Mouse (Mus musculus): ENCODE data around the gene Tubb5. TPM values are rescaled to one million over a fixed set of nuclear protein-coding genes. Genes with fewer than 3 reads are reported as not detected.

Gene Tubb5
- polyA plus RNA-seq, 1 experiment = 1,430 TPM

DNA sequence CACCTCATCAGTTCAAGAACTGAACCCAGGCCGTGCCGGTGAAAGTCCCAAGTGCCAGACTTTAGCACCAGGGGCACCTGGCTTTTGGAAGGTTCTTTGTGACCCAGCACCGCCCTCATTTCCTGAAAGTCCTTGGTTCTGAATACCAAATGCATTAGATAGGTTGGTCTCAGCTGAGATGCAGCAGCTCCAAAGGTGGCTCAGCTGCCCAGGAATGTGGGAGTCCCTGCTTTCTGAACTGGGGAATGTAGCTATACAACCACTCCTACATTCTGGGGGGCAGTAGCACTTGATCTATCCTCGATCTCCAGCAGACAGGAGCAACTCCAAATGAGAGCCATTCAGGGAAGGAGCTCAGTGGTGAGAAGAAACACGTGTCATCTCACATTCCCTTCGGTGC, 25.4 kb downstream of the Tubb5 start:
- Histone ChIP-seq H3K4me3 (ENCODE audit: low read depth, low read length) (no peak overlapping the region), H3K27ac (ENCODE audit: insufficient read depth, low read length) (peak overlapping the region; percentile 22), H3K9me3 (replicated peaks; ENCODE audit: control insufficient read depth, insufficient read depth, low read length, poor library complexity, severe bottlenecking) (no peaks in the 10 kb centered on the region), H3K27me3 (ENCODE audit: control insufficient read depth, insufficient read depth, low read length, poor library complexity, severe bottlenecking) (no peaks in the 10 kb centered on the region), H3K36me3 (ENCODE audit: control insufficient read depth, insufficient read depth, low read length, poor library complexity, severe bottlenecking) (no peaks in the 10 kb centered on the region), H3K4me1 (ENCODE audit: control insufficient read depth, insufficient read depth, low read length) (peaks cover 14% of the 10 kb centered on the region), H3K9ac (ENCODE audit: low read depth, poor library complexity, severe bottlenecking) (no peak overlapping the region)
- TF ChIP-seq CTCF (IDR thresholded peaks at IDR 0.05; ENCODE audit: low read depth, low read length) (no peak), POLR2A (IDR thresholded peaks at IDR 0.05; ENCODE audit: insufficient read depth, low read length) (no peak), EP300 (IDR thresholded peaks at IDR 0.05; ENCODE audit: insufficient read depth, low read depth, low read length) (no peak)

DNA sequence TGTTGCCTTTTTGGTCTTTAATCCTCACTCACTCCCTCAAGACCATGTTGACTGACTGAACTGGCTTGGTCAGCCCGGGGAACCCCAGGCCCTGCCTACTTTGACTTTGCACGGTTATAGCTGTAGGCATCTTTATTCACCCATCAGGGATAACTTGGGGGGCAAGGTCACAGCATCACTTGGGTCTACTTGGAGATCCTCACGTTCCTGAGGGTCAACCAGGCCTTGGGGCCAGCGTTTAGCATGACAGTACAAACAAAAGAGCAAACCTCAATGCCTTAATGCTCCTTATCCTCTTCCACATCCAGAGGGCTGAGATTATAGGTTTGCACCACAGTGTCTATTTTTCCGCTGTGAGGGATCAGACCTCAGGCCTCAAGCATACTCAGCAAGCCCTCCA, 25.8 kb downstream of the Tubb5 start:
- Histone ChIP-seq H3K4me1 (ENCODE audit: control insufficient read depth, insufficient read depth, low read length) (peaks cover 14% of the 10 kb centered on the region), H3K9ac (ENCODE audit: low read depth, poor library complexity, severe bottlenecking) (no peak overlapping the region), H3K4me3 (ENCODE audit: low read depth, low read length) (no peak overlapping the region), H3K36me3 (ENCODE audit: control insufficient read depth, insufficient read depth, low read length, poor library complexity, severe bottlenecking) (no peaks in the 10 kb centered on the region), H3K27ac (ENCODE audit: insufficient read depth, low read length) (peak overlapping the region; percentile 22; the same call in 1 of the 2 replicates), H3K27me3 (ENCODE audit: control insufficient read depth, insufficient read depth, low read length, poor library complexity, severe bottlenecking) (no peaks in the 10 kb centered on the region), H3K9me3 (replicated peaks; ENCODE audit: control insufficient read depth, insufficient read depth, low read length, poor library complexity, severe bottlenecking) (no peaks in the 10 kb centered on the region)
- TF ChIP-seq CTCF (IDR thresholded peaks at IDR 0.05; ENCODE audit: low read depth, low read length) (no peak), POLR2A (IDR thresholded peaks at IDR 0.05; ENCODE audit: insufficient read depth, low read length) (no peak), EP300 (IDR thresholded peaks at IDR 0.05; ENCODE audit: insufficient read depth, low read depth, low read length) (peak; percentile 97)

DNA sequence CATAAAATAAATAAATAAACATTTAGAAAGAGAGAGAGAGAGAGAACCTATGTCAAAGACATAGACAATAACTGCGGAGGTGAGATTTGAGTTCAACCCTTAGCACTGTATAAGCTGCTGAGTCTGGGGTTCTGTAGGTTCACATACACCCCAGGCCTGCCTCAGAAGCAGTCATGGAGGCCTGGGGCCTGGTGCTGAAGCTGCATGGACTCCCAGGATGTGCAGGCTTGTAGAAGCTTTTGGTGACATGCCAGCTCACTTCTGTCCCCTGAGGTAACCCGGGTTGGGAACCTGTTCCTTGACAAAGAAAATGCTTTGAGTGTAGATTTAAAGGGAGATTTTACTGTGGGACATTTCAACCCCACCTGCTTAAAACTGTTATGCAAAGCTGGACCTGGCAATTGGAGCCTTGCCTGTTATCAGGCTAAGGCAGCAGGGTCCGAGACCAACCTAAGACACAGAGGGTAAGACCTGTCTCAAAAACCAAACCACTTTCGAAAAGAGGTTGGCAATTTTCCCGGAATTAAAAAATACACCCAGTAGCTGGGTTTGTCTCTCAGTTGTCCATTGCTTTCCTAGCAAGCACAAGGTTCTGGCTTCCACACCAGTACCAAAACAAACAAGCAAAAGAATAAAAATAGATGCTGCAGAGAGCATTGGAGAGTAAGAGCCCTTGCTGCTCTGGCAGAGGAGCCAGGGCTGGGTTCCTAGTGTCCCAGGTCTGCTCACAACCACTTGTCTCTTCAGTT, 27.0 kb downstream of the Tubb5 start:
- TF ChIP-seq CTCF (IDR thresholded peaks at IDR 0.05; ENCODE audit: low read depth, low read length) (no peak), EP300 (IDR thresholded peaks at IDR 0.05; ENCODE audit: insufficient read depth, low read depth, low read length) (no peak), POLR2A (IDR thresholded peaks at IDR 0.05; ENCODE audit: insufficient read depth, low read length) (no peak)
- 0 out of 2 replicates have a peak overlapping the region, but pooled peaks have one; percentile 9 for H3K27ac ChIP-seq (ENCODE audit: insufficient read depth, low read length)

DNA sequence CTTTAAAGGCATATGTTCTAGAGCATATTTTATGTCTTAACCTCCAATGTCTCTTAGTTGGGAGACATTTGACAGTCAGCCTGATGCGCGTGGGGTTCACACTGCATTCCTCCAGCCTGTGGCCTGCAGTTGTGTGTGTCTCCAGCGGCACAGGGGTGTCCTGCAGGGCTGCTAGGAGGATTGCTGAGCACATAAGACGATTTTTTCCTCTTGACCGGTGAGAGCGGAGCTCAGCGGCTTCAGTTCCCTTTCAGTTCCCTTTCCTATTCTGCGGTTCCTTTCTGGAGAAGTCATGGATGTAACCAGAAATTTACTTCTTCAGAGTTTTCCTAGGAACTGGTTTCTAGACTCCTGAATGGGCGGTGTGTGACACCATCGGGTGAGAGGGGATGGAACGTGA, 28.7 kb downstream of the Tubb5 start:
- H3K27ac ChIP-seq (ENCODE audit: insufficient read depth, low read length) = no peak overlapping the region
- H3K9ac ChIP-seq (ENCODE audit: low read depth, poor library complexity, severe bottlenecking) = no peak overlapping the region
- H3K27me3 ChIP-seq (ENCODE audit: control insufficient read depth, insufficient read depth, low read length, poor library complexity, severe bottlenecking) = no peaks in the 10 kb centered on the region
- no peaks in the 10 kb centered on the region for H3K9me3 ChIP-seq (replicated peaks; ENCODE audit: control insufficient read depth, insufficient read depth, low read length, poor library complexity, severe bottlenecking)
- H3K4me1 ChIP-seq (ENCODE audit: control insufficient read depth, insufficient read depth, low read length) = peaks cover 13% of the 10 kb centered on the region
- no peak overlapping the region for H3K4me3 ChIP-seq (ENCODE audit: low read depth, low read length)
- TF ChIP-seq EP300 (IDR thresholded peaks at IDR 0.05; ENCODE audit: insufficient read depth, low read depth, low read length) (no peak), POLR2A (IDR thresholded peaks at IDR 0.05; ENCODE audit: insufficient read depth, low read length) (no peak), CTCF (IDR thresholded peaks at IDR 0.05; ENCODE audit: low read depth, low read length) (no peak)
- no peaks in the 10 kb centered on the region for H3K36me3 ChIP-seq (ENCODE audit: control insufficient read depth, insufficient read depth, low read length, poor library complexity, severe bottlenecking)

More for the DNA sequence above, 27.0 kb downstream of the Tubb5 start:
- H3K9ac ChIP-seq (ENCODE audit: low read depth, poor library complexity, severe bottlenecking) = no peak overlapping the region
- H3K27me3 ChIP-seq (ENCODE audit: control insufficient read depth, insufficient read depth, low read length, poor library complexity, severe bottlenecking) = no peaks in the 10 kb centered on the region
- H3K9me3 ChIP-seq (replicated peaks; ENCODE audit: control insufficient read depth, insufficient read depth, low read length, poor library complexity, severe bottlenecking) = no peaks in the 10 kb centered on the region
- H3K4me1 ChIP-seq (ENCODE audit: control insufficient read depth, insufficient read depth, low read length) = peaks cover 13% of the 10 kb centered on the region
- no peak overlapping the region for H3K4me3 ChIP-seq (ENCODE audit: low read depth, low read length)
- no peaks in the 10 kb centered on the region for H3K36me3 ChIP-seq (ENCODE audit: control insufficient read depth, insufficient read depth, low read length, poor library complexity, severe bottlenecking)

DNA sequence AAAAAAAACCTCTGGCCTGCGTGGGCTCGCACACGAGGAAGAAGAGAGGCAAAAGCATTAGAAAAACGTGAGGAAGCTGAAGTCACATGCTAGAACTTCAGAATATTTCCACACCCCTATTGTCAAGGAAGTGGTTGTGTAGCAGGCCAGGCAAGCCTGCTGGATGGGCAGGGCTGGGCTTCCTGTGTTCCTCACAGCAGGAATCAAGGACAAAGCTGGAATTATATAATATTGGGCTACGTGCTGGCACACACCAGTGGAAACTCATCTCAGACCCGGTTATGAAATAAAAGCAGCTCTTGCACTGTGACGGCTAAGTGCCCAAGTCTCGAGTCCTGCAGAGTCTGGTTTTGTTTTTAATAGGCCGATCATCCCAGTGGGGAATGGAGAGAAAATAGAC, 30.0 kb downstream of the Tubb5 start:
- Histone ChIP-seq H3K9me3 (replicated peaks; ENCODE audit: control insufficient read depth, insufficient read depth, low read length, poor library complexity, severe bottlenecking) (no peaks in the 10 kb centered on the region), H3K9ac (ENCODE audit: low read depth, poor library complexity, severe bottlenecking) (no peak overlapping the region), H3K4me3 (ENCODE audit: low read depth, low read length) (no peak overlapping the region), H3K36me3 (ENCODE audit: control insufficient read depth, insufficient read depth, low read length, poor library complexity, severe bottlenecking) (no peaks in the 10 kb centered on the region), H3K4me1 (ENCODE audit: control insufficient read depth, insufficient read depth, low read length) (peaks cover 8% of the 10 kb centered on the region), H3K27me3 (ENCODE audit: control insufficient read depth, insufficient read depth, low read length, poor library complexity, severe bottlenecking) (no peaks in the 10 kb centered on the region), H3K27ac (ENCODE audit: insufficient read depth, low read length) (no peak overlapping the region)
- TF ChIP-seq EP300 (IDR thresholded peaks at IDR 0.05; ENCODE audit: insufficient read depth, low read depth, low read length) (no peak), POLR2A (IDR thresholded peaks at IDR 0.05; ENCODE audit: insufficient read depth, low read length) (no peak), CTCF (IDR thresholded peaks at IDR 0.05; ENCODE audit: low read depth, low read length) (no peak)

DNA sequence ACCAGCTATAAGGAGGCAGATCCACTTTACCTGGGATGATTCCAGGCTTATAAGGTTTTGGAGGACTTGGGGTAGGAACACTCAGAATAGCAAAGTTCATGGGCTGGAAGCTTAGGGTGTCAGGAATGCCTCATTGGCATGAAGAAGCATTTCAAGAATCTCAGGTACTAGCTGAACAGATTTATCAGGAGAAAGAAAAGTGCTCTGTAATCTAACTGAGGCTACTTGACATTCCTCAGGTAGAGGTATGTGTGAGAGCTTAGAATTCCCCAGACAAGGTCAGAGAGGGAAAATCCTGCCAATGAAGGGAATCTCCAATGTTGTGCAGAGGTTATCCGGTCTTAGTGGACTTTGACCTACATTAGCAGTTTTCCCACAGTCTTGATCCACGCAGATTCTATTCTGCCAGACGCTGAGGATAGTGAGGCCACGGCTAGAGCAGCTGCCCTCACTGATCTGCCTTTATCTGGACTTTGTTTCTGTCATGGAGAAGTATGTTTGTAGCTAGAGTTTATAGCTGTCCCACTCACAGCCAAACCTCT, 34.2 kb downstream of the Tubb5 start:
- TF ChIP-seq POLR2A (IDR thresholded peaks at IDR 0.05; ENCODE audit: insufficient read depth, low read length) = no peak
- no peak for TF ChIP-seq EP300 (IDR thresholded peaks at IDR 0.05; ENCODE audit: insufficient read depth, low read depth, low read length)
- no peak for TF ChIP-seq CTCF (IDR thresholded peaks at IDR 0.05; ENCODE audit: low read depth, low read length)
- Histone ChIP-seq H3K27ac (ENCODE audit: insufficient read depth, low read length) (no peak overlapping the region), H3K9me3 (replicated peaks; ENCODE audit: control insufficient read depth, insufficient read depth, low read length, poor library complexity, severe bottlenecking) (no peaks in the 10 kb centered on the region), H3K9ac (ENCODE audit: low read depth, poor library complexity, severe bottlenecking) (no peak overlapping the region), H3K4me1 (ENCODE audit: control insufficient read depth, insufficient read depth, low read length) (peaks cover 2% of the 10 kb centered on the region), H3K36me3 (ENCODE audit: control insufficient read depth, insufficient read depth, low read length, poor library complexity, severe bottlenecking) (no peaks in the 10 kb centered on the region), H3K4me3 (ENCODE audit: low read depth, low read length) (no peak overlapping the region), H3K27me3 (ENCODE audit: control insufficient read depth, insufficient read depth, low read length, poor library complexity, severe bottlenecking) (no peaks in the 10 kb centered on the region)
